Mouse (Mus musculus): ENCODE measurements around the gene Acnat2.
"Not testable (repeated sequence)": the region's sequence is repeated elsewhere in the genome, so short reads cannot be mapped to it uniquely, and the experiment has no call there.

DNA sequence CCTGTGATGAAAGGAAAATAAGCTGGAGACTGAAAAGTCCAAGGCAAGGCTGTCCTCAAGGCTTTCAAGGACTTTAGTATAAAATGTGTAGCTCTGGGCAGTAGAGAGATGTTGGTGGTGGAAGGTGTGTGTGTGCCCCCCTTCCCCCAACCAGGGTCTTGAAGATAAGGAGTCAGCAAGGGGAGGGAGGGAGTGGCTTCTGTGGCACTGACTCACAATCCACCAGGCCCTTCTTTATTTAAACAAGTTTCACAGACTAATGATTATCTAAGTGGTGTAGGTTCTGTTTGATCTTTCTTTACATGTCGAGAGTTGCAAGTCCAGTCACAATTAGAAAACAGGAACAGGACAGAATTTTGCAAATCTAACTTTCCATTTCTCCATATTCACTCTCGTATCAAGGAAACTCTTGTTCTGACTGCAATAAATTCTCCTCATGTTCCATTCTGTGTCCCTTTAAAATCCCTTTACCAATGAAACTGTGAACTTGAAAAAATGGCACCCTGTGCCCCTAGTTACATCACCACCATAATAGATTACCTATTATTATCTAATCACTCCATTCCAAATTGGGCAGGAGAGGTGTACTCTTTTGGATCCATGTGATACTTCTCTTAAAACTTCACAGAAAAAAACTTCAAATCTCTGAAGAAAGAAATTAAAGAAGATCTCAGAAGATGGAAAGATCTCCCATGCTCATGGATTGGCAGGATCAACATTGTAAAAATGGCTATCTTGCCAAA lies 24.2 kb downstream of the Acnat2 start:
- TF ChIP-seq TAL1, GATA1 (IDR thresholded peaks at IDR 0.05; ENCODE audit: low read length): not testable (repeated sequence)
